Mouse (Mus musculus): Measurements from ENCODE around the gene Olfr1555-ps1.
A peak's percentile ranks its signal among the peaks of the same experiment; 100 is the strongest.

- TF ChIP-seq MAFK (IDR thresholded peaks at IDR 0.05; ENCODE audit: insufficient read depth, low read depth, low read length) (peak; percentile 84), ZNF384 (IDR thresholded peaks at IDR 0.05; ENCODE audit: low read depth, low read length) (no peak), HCFC1 (IDR thresholded peaks at IDR 0.05; ENCODE audit: borderline replicate concordance, insufficient read depth, low read length) (no peak), CHD2 (IDR thresholded peaks at IDR 0.05; ENCODE audit: low read depth, low read length) (no peak), ZC3H11A (IDR thresholded peaks at IDR 0.05; ENCODE audit: borderline replicate concordance, low read depth, low read length) (no peak)
Observed at GRCm38 (mm10) chr19:12116464-12116863, 53.4 kb downstream of the Olfr1555-ps1 start.
